Mouse (Mus musculus) spleen, adult 2 months (tissue): Measurements from ENCODE around the gene Cdh18.

Source experiments
- CTCF ChIP-seq: fragments of 200-500 bp; IDR thresholded peaks from 2 replicates; pipeline ENCODE4 v1.5.1; 2011; ENCODE audit warnings: mild to moderate bottlenecking, inconsistent platforms; ENCODE audit not compliant: insufficient read depth, insufficient read length, insufficient replicate concordance; ENCODE audit errors: extremely low read depth
- POLR2A ChIP-seq: fragments of 200-500 bp; IDR thresholded peaks from 2 replicates; pipeline ENCODE4 v1.6.1; 2011; ENCODE audit warnings: low read depth, low read length, inconsistent platforms

GRCm38 (mm10) chr15:23164869-23165268 is 616.0 kb downstream of the Cdh18 start:
- TF ChIP-seq POLR2A (no peak), CTCF (no peak)
